Mouse (Mus musculus) gastrocnemius, postnatal 36 days (tissue): ENCODE results near the gene Atcay. TPM values are rescaled to one million over a fixed set of nuclear protein-coding genes. Genes with fewer than 3 reads are reported as not detected.
"Not testable (repeated sequence)": the region's sequence is repeated elsewhere in the genome, so short reads cannot be mapped to it uniquely, and the experiment has no call there.

Source experiments
- DNase-seq, 2 experiments: peaks; one replicate each; pipeline ENCODE4 v3.0.0; 2022
- intact Hi-C: fragments of 180-260 bp; cut with DNase I; formaldehyde crosslinking; loops from one replicate; pipeline ENCODE4 v1.15.1; 2025
- total RNA-seq, 2 experiments: library from RNA; stranded (reverse); gene quantifications; 2 replicates each; pipeline ENCODE4 v1.2.3; 2021

Atcay gene
- total RNA-seq, 2 experiments from 2014 or later, result not detected

- intact Hi-C loops, result no loop called here
- DNase-seq, result peak; percentile 92
These were observed 48.0 kb downstream of the Atcay start, which contains the start of gene Dapk3 for GRCm38 (mm10) chr10:81182336-81183333. TSS of gene Dapk3 (plus strand) at chr10:81183005.

- DNase-seq, intact Hi-C loops: not testable (repeated sequence)
These were observed 48.8 kb downstream of the Atcay start for GRCm38 (mm10) chr10:81181860-81182259.

- no peak for DNase-seq
These were observed 49.7 kb downstream of the Atcay start for GRCm38 (mm10) chr10:81180946-81181345.

GRCm38 (mm10) chr10:81179451-81180342, 50.9 kb downstream of the Atcay start:
- intact Hi-C loops, result loop anchor here (5.0 kb wide), 1 partner anchor 92 kb away; no protein-coding TSS in a partner anchor
- no peak for DNase-seq

More at GRCm38 (mm10) chr10:81180946-81181345, 49.7 kb downstream of the Atcay start:
- intact Hi-C loops, result no loop called here

GRCm38 (mm10) chr10:81178927-81179326, 51.7 kb downstream of the Atcay start:
- intact Hi-C loops, result loop anchor here (5.0 kb wide), 1 partner anchor 92 kb away; no protein-coding TSS in a partner anchor

GRCm38 (mm10) chr10:81177958-81178712, 52.5 kb downstream of the Atcay start:
- intact Hi-C loops, result loop anchor here (5.0 kb wide), 1 partner anchor 91 kb away; no protein-coding TSS in a partner anchor
- no peak for DNase-seq

More at GRCm38 (mm10) chr10:81178927-81179326, 51.7 kb downstream of the Atcay start:
- no peak for DNase-seq

- no peak for DNase-seq
- intact Hi-C loops, result loop anchor here (5.0 kb wide), 1 partner anchor 90 kb away; no protein-coding TSS in a partner anchor
These were observed 53.1 kb downstream of the Atcay start for GRCm38 (mm10) chr10:81177491-81177925.

- peak; percentile 99 to 100 for DNase-seq
- intact Hi-C loops, result loop anchor here (5.0 kb wide), 1 partner anchor 89 kb away; no protein-coding TSS in a partner anchor
These were observed 54.0 kb downstream of the Atcay start, which contains the start of gene Eef2 for GRCm38 (mm10) chr10:81176466-81177271. TSS of gene Eef2 (plus strand) at chr10:81176631.

GRCm38 (mm10) chr10:81175936-81176465, 54.6 kb downstream of the Atcay start:
- intact Hi-C loops, result loop anchor here (5.0 kb wide), 1 partner anchor 89 kb away; no protein-coding TSS in a partner anchor
- peak in 1 of 2 experiments; percentile 49 for DNase-seq

GRCm38 (mm10) chr10:81175345-81175701, 55.3 kb downstream of the Atcay start:
- not testable (repeated sequence) for DNase-seq
- intact Hi-C loops, result loop anchor here (5.0 kb wide), 1 partner anchor 88 kb away; no protein-coding TSS in a partner anchor

GRCm38 (mm10) chr10:81174617-81175344, 55.9 kb downstream of the Atcay start:
- peak; percentile 79 to 88 for DNase-seq
- intact Hi-C loops, result loop anchor here (5.0 kb wide), 2 partner anchors 37 to 87 kb away; partner anchors contain the start of gene Zbtb7a

- intact Hi-C loops, result loop anchor here (5.0 kb wide), 1 partner anchor 36 kb away; the partner anchor contains the start of gene Zbtb7a
- peak; percentile 76 to 79 for DNase-seq
These were observed 57.5 kb downstream of the Atcay start for GRCm38 (mm10) chr10:81173132-81173531.

GRCm38 (mm10) chr10:81169411-81169900, 61.2 kb downstream of the Atcay start:
- DNase-seq, intact Hi-C loops: not testable (repeated sequence)

- peak; percentile 76 to 84 for DNase-seq
- intact Hi-C loops, result no loop called here
These were observed 62.0 kb downstream of the Atcay start for GRCm38 (mm10) chr10:81168521-81169244.

- DNase-seq, result no peak
- intact Hi-C loops, result no loop called here
These were observed 62.6 kb downstream of the Atcay start for GRCm38 (mm10) chr10:81168087-81168431.
